Comparison of ENCODE assay signal across 8 mouse cellular contexts in genomic region chr2:165886482-165886856, GRCm38 (mm10). TPM values are rescaled to one million over a fixed set of nuclear protein-coding genes. Genes with fewer than 3 reads are reported as not detected.
DNase-seq lines count a peak whose midpoint lies in the region; ATAC-seq and TF ChIP-seq lines count a peak whose summit lies in the region.

No protein-coding gene starts in this region.

- CTCF ChIA-PET in Patski (lab: Charles Lee): interaction anchor here (0.9 to 1.7 kb wide), 4 partner anchors 12 to 59 kb away, joined by 3 to 7 read pairs (median 4); no protein-coding TSS in a partner anchor

- H3K27me3 ChIP-seq in Patski: no peaks in the 10 kb centered on the region
- H3K27me3 ChIP-seq in embryonic facial prominence, embryonic 10.5 days (replicated peaks; ENCODE audit: low read depth, poor library complexity, severe bottlenecking): no peaks in the 10 kb centered on the region
- no peaks in the 10 kb centered on the region for H3K27me3 ChIP-seq in hindbrain, embryonic 12.5 days
- no peaks in the 10 kb centered on the region for H3K27me3 ChIP-seq in stomach, embryonic 14.5 days (ENCODE audit: control insufficient read depth, insufficient read depth, low read length)

- H3K9me3 ChIP-seq in embryonic facial prominence, embryonic 10.5 days: no peaks in the 10 kb centered on the region
- H3K9me3 ChIP-seq in hindbrain, embryonic 12.5 days (replicated peaks): no peaks in the 10 kb centered on the region
- no peaks in the 10 kb centered on the region for H3K9me3 ChIP-seq in stomach, embryonic 14.5 days (ENCODE audit: control insufficient read depth, low read depth, low read length)

- peak; percentile 38; the same call in 1 of the 2 replicates for ATAC-seq in cerebellum, adult (ENCODE audit: insufficient number of reproducible peaks, low FRiP score, low TSS enrichment)
- ATAC-seq in Patski: peak; percentile 15
- no peak for ATAC-seq in hindbrain, embryonic 12.5 days (ENCODE audit: low FRiP score)
- no peak for ATAC-seq in stomach, embryonic 14.5 days (ENCODE audit: insufficient number of reproducible peaks, insufficient read depth, low FRiP score, low read depth)

- peak overlapping the region; percentile 70 for H3K9ac ChIP-seq in hindbrain, embryonic 12.5 days
- H3K9ac ChIP-seq in stomach, embryonic 14.5 days (replicated peaks; ENCODE audit: low read depth, low read length): peak overlapping the region; percentile 0; the same call in 1 of the 2 replicates

- H3K4me3 ChIP-seq in embryonic facial prominence, embryonic 10.5 days: peak overlapping the region; percentile 33
- no peak overlapping the region for H3K4me3 ChIP-seq in hindbrain, embryonic 12.5 days
- no peak overlapping the region for H3K4me3 ChIP-seq in stomach, embryonic 14.5 days (ENCODE audit: low read depth, low read length)

- no peak for TF ChIP-seq CTCF in Patski (IDR thresholded peaks at IDR 0.05)

- POLR2A ChIA-PET in Patski (lab: Charles Lee): interaction anchor here (0.7 to 5.4 kb wide), 7 partner anchors 13 to 1448 kb away, joined by 3 to 54 read pairs (median 3); no protein-coding TSS in a partner anchor

- no peaks in the 10 kb centered on the region for H3K36me3 ChIP-seq in embryonic facial prominence, embryonic 10.5 days (replicated peaks)
- no peaks in the 10 kb centered on the region for H3K36me3 ChIP-seq in hindbrain, embryonic 12.5 days
- no peaks in the 10 kb centered on the region for H3K36me3 ChIP-seq in stomach, embryonic 14.5 days (ENCODE audit: control insufficient read depth, insufficient read depth, low read length)

- peaks cover 94% of the 10 kb centered on the region for H3K4me1 ChIP-seq in embryonic facial prominence, embryonic 10.5 days
- peaks cover 85% of the 10 kb centered on the region for H3K4me1 ChIP-seq in hindbrain, embryonic 12.5 days
- H3K4me1 ChIP-seq in stomach, embryonic 14.5 days (ENCODE audit: control insufficient read depth, insufficient read depth, low read length): peaks cover 76% of the 10 kb centered on the region

- WGBS in embryonic facial prominence, embryonic 10.5 days: 2% methylated on average over 3 of the region's 3 CpGs
- WGBS in hindbrain, embryonic 12.5 days: 3% methylated on average over 3 of the region's 3 CpGs
- WGBS in stomach, embryonic 14.5 days: 3% methylated on average over 3 of the region's 3 CpGs

- no peak for DNase-seq in cerebellum, postnatal 4 days (ENCODE audit: low spot score in 2 of 2)
- DNase-seq in Patski (ENCODE audit: low read depth, low spot score) (no peak), liver (peak; percentile 35)
- DNase-seq in embryonic facial prominence, embryonic 10.5 days (ENCODE audit: low spot score): peak; percentile 61
- no peak for DNase-seq in testis, postnatal 10 days (ENCODE audit: low spot score)

- H3K27ac ChIP-seq in embryonic facial prominence, embryonic 10.5 days (replicated peaks): peak overlapping the region; percentile 100
- peak overlapping the region; percentile 100 for H3K27ac ChIP-seq in hindbrain, embryonic 12.5 days
- H3K27ac ChIP-seq in stomach, embryonic 14.5 days (ENCODE audit: low read length): peak overlapping the region; percentile 100

- in situ Hi-C loops in Patski (cut with MboI; ENCODE audit: low pct_unique_long_range_greater_than_20kb): no loop called here

- peak overlapping the region; percentile 28 for H3K4me2 ChIP-seq in hindbrain, embryonic 12.5 days (replicated peaks)
- no peak overlapping the region for H3K4me2 ChIP-seq in stomach, embryonic 14.5 days (replicated peaks; ENCODE audit: low read depth, low read length)

RNA-seq across cellular contexts. Expression of gene Zmynd8, which starts 12.3 kb away (rescaled TPM):
- 98.3 TPM for polyA plus RNA-seq in Patski (2021)
- polyA plus RNA-seq in embryonic facial prominence, embryonic 10.5 days (2016; fragmentation: Nextera tagmentation; extraction: Ambion mirVana): 68.1 and 69.9 TPM in 2 replicates
- polyA plus RNA-seq in hindbrain, embryonic 12.5 days (2016; fragmentation: Nextera tagmentation; extraction: Ambion mirVana): 71.8 and 72.1 TPM in 2 replicates
- 53.1 and 57.6 TPM in 2 replicates for polyA plus RNA-seq in stomach, embryonic 14.5 days (2014; fragmentation: Nextera tagmentation; extraction: Ambion mirVana)

Comparison
In these comparisons a context has a peak if more than half of its experiments do, and no peak if none do; other contexts are left out.
1. ATAC-seq: peak in cerebellum, adult (single experiment) and Patski (single experiment); none in hindbrain, embryonic 12.5 days (single experiment) and stomach, embryonic 14.5 days (single experiment).
2. DNase-seq: peak in embryonic facial prominence, embryonic 10.5 days (single experiment) and liver (single experiment); none in cerebellum, postnatal 4 days (0 of 2), Patski (single experiment) and testis, postnatal 10 days (single experiment).
3. Peak in every context shown above with its lines, with median percentiles within 50 percentile points of each other: H3K27ac ChIP-seq.